Mouse (Mus musculus): ENCODE measurements around the gene Ccdc155. TPM values are rescaled to one million over a fixed set of nuclear protein-coding genes. Genes with fewer than 3 reads are reported as not detected.

Ccdc155 gene
- total RNA-seq, 2 experiments from 2014 or later = not detected

DNA sequence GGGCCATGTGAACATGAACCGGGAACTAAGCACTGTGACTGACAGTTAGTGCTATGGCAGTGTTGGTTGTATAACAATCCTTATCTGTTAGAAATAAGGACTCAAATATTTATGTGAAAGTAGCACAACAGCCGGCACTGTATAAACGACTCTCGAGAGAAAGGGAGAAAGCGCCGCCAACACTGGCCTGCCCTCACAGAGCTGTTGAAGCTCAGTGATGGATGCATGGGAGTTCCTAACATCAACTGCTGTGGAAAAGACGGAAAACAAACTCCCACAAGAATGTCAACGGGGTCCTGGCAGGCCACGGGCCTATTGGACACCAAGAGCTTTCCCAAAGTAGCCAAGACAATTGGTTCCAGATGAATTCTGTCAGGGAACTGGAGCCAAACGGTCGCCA is 53.4 kb downstream of the Ccdc155 start:
- intact Hi-C loops (cut with DNase I) = no loop called here
- peak; percentile 46 to 51 for DNase-seq

DNA sequence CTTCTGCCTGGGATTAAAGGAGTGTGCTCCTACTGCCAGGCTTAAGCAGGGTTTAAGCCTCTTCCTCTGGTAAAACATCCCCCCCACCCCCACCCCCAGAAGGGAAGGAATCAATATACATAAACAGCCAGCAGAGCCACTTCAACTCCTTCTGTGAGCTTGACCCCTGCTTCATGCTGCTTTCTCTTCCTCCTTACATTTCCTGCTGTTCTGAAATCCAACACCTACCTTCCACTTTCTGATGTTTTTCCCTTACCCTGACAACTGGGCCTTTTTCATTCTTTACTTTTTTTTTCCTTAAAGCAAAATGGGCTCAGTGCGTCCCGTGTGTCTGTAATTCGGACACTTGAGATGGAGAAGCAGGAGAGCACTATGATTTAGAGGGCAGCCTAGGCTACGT is 54.4 kb downstream of the Ccdc155 start:
- intact Hi-C loops (cut with DNase I) = no loop called here
- DNase-seq = no peak

DNA sequence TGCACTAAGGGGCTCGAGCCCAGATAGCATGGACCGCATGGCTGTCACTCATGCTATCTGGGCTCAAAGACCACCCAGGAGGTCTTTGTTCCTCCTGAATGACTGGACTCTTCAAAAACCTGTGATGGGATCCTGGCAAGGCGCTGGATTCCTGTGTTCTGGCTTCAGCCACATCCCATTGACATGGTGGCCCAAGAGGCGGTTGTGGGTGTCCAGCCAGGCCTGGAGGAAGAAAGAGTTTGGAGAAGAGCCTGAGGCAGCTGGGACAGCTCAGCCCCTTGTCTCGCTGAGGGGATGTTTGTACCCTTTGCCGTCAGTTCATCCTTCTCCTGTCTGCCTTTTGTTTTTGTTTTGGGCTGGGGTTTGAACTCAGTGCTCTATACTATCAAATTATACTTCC is 55.1 kb downstream of the Ccdc155 start:
- DNase-seq = peak; percentile 57 to 66
- intact Hi-C loops (cut with DNase I) = no loop called here

DNA sequence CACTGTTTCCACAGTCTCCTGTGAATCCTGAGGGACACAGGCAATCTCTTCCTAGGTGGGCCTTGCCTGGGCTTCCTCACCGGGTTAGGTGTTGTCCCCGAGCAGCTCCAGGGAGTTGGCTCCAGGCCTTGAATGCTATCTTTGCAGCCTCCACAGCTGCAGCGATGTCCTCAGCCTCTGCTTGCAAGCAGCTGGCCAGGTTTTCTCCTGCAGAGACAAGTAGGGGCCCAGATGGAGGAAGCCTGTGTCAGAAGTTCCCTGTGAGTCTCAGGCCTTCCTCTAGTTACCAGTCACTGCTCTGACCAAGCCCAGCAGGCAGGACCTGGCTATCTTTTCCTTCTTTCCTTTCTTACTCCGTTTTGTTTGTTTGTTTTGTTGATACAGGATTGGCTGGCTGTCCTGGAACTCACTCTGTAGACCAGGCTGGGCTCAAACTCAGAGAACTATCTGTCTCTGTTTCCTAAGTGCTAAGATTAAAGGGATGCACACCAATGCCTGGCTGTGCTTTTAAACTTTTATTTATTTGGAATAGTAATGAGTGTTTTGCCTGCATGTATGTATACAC is 56.1 kb downstream of the Ccdc155 start:
- intact Hi-C loops (cut with DNase I) = no loop called here
- peak; percentile 46 to 51 for DNase-seq

DNA sequence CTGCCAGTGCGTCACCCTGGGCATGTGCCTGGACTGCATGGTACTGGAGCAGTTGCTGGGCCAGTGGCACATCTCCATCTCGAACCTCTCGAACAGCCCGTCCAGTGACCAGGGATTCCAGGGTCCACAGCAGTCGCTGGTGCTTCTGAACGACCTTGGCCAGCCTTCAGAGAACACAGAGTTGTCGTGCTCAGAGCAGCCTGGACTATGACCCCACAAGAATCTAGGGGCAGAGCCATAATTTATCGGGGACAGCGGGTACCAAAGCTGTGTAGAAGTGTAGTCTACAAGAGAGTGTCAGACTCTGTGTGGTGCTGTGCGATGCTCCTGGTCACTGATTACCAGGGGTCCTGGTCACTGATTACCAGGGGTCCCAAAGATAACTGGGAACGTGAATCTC is 56.8 kb downstream of the Ccdc155 start:
- intact Hi-C loops (cut with DNase I) = no loop called here
- no peak for DNase-seq

DNA sequence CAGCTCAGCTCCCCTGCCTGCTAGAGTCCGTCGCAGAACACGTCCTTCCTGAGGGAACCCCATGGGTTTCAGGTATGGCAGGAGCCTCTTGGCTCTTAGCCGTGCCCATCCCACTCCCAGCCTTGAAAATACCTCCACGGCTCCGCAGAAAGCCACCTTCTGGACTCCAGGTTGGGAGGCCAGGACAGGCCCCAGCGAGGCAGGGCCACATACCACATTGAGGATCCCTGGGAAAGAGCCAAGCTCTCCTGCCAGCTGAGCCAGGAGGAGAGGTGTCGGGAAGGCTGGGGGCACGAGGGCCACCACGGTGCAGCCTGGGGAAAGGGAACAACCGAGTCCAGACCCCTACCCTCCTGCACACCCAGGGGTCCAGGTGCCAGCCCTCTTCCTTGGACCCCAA is 57.4 kb downstream of the Ccdc155 start:
- no peak for DNase-seq
- intact Hi-C loops (cut with DNase I) = no loop called here

DNA sequence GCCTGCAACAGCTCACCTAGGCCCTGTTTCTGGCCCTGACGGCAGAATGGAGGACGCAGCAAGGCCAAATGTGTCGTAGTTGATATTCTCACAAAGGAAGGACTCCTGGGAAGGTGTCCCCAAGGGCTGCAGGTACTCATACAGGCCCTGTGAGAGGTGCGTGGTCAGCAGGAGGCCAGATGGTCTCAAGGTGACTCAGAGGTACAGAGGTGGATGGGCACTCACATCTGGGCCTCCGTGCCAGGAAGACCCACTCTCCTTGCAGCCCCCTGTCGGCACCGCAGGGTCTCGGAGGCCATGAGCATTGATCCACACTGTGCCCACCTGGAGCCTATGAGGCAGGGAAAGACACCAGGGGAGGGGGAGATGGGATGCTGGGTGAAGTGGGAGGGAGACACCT is 59.2 kb downstream of the Ccdc155 start:
- intact Hi-C loops (cut with DNase I) = no loop called here
- DNase-seq = no peak

DNA sequence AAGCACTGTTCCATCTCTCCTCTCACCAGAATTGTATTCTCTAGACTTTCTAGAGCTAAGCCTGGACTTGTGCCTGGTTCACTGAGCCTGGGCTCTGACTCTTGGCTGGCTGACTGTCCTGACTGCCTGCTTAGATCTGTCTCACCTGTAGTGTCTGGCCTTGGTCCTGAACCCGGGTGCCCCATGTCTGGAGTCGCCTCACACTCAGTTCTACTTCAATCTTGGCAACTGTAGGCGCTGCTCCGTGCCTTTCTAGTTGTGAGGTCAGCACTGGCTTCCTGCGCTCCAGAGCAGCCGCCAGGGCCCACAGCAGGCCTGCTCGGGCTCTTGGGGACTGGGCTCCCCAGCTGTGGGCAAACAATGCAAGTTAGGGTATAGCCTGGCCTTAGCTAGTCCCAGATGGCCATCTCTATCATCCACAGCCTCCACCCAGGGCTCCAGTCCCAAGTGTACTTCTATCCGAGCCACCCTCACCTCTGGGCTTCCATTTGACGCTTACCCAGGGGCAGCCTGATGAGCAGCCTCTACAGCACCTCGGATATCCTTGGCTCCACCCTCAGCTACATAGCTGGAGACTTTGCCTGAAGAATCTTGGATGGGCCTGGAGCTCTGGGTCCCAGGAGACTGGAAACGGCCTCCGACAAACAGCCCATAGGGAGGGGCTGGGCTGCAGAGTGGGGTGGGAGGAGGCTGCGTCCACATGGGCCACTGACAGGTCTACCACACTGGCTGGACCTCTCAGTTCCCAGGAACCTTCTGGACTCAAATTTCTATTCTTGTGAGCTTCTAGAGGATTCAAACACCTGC is 60.1 kb downstream of the Ccdc155 start:
- intact Hi-C loops (cut with DNase I) = no loop called here

DNA sequence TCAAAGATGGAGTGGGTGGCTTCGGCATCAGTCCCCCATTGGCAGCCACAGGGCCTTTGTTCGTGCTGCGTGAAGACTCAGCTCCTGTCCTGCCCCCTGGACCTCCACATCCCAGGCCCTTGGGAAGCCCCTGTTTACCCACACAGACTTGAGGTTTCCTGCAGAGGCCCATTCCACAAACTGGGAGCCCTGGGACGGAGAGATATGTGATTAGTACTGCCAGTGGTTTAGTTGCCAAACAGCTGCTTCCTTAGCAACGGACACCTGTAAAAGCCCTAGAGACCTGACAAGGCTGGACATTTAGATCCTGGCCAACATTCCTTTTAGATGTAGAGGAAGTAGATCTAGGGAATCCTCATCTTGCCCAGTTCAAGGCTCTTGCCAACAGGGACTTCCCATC is 62.8 kb downstream of the Ccdc155 start:
- no peak for DNase-seq
- intact Hi-C loops (cut with DNase I) = no loop called here

More for the DNA sequence above, 60.1 kb downstream of the Ccdc155 start:
- DNase-seq = peak; percentile 35 to 45

DNA sequence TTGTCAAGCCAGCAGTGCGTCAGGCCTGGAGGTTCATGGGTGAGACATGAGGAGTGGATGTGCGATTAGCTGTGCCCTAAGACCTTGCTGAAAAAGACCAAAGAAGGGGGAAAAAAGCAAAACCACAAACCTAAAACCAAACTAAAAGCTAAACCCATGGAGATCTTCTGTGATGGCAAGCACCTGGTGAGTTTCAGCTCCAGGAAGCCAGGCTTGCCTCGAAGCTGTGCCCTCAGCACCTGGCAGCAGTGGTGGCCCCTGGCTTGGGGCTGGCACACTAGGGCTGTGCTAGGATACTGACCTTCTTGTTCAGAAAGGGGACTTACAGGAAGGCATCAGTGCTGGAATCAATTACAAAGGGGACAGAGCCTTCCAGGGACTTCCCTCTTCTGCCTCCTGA is 63.4 kb downstream of the Ccdc155 start:
- intact Hi-C loops (cut with DNase I) = no loop called here
- DNase-seq = no peak

DNA sequence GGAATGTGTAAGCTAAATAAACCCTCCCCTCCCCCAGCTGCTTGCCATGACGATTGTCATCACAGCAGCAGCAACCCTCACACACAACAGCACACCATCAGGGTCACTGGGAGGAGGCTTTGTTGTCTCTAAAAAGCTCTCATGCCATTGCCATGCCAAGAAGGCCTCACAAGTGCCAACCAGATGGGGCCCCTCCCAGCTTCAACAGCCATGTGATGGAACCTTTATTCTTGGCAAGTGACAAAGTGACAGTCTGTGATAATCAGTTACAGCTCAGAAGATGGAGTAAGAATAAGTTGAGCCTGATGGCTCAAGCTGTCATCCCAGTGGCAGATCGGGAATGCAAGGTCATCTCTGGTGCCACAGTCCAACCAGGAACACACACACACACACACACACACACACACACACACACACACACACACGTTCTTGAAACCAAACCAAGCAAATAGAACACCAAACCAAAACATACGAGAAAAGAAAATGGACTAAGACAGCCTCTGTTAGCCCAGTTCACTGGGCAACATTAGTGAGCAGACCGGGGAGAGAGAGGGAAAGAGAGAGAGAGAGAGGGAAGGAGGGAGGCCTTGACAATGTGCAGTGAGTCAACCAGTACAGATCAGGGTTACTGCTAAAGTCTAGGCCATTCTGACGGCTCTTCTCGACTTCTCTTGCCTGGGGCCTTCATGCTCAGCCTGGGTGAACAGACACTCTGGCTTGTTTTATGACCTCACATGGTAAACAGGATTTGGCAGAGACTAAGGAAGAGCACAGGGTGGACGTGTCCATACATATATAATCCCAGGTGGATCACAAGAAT is 64.6 kb downstream of the Ccdc155 start:
- intact Hi-C loops (cut with DNase I) = no loop called here
- no peak for DNase-seq

DNA sequence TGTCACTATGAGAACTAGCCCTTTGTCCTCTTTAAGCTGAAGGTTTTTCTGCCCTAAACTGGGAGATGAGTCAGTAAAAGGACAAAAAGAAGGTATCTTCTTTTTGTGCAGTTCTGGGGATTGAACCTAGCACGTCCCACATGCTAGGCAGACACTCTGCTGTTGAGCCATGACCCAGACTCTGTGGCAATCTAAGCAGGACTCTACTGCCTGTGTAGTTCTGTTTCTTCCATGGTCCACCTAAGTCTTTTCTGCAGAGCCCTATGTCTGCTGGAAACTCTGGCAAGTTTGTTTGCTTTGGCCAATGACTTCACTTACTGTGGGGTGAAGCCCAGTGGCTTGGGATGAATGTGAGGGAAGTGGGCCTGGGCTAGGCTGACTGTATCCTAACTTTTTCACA is 66.3 kb downstream of the Ccdc155 start:
- intact Hi-C loops (cut with DNase I) = no loop called here

DNA sequence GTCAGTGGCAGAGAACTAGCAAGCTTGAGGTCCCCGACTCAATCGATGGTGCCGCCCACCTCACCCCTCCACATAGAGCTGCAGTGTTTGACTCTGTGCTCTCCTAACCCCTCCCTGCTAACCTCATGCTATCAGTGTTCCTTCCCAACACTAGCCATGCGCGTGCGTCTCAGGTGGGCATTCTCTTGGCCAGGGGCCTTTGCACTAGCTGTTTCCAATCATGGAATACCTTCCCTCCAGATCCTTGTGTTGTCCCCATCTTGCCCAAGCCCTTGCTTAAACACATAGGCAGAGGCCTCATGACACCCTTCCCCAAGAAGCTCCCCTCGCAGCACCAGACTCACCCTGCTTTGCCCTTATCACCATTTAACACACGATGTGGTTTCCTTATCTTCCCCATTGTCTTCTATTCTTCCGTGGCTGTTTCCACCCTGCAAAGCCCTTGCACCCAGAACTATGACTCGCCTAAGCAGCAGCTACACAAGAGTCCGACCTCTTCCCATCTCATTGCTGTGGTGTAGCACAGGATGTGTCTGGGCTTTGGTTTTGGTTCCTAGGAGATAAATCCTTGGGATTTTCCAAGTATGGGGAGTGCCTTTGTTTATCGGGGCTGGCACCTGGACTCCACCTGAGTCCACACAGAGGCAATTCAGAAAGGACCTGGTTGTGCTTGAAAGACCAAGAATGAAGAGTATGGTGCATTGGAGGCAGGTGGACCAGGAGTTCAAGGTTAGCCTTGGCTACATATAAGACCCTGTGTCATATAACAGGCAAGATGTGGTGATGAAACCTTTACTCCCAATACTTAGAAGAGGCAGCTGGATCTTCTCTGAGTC is 67.3 kb downstream of the Ccdc155 start:
- no peak for DNase-seq
- intact Hi-C loops (cut with DNase I) = no loop called here

More for the DNA sequence above, 66.3 kb downstream of the Ccdc155 start:
- no peak for DNase-seq

DNA sequence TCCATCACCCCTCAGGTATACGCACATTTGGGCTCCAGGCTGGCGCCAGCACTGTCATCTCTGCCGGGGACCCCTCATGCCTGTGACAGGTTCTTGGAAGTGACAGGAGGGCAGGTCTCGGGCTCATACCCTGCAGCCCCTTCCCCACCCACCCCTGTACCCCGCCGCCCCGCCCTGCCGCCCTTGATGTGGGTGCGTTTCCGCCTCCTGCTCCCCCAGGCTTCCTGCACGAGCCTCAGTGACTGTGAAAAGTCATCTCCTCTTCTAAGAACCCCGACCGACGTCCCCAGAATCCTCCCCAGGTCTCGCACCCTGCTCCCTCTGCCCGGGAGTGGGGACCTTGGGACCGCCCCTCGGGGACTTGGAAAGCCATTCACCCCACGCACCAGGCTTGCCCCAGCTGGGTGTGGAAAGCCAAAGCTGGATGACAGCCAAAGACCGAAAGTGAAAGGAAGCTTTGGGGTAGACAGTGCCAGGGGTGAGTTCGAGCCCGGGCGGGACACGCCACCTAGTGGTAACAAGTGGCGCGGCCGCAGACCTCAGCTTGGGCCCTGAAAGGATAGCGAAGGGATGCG is 68.6 kb downstream of the Ccdc155 start, which contains the start of the genes Gm45713 and Flt3l:
TSS of gene Gm45713 (minus strand) at position 239 of the 575 bp plus-strand sequence.
TSS of gene Flt3l (minus strand) at position 440 of the 575 bp plus-strand sequence.
- DNase-seq = peak; percentile 93 to 97
- intact Hi-C loops (cut with DNase I) = loop anchor here (1.0 kb wide), 1 partner anchor 56 kb away; no protein-coding TSS in a partner anchor

DNA sequence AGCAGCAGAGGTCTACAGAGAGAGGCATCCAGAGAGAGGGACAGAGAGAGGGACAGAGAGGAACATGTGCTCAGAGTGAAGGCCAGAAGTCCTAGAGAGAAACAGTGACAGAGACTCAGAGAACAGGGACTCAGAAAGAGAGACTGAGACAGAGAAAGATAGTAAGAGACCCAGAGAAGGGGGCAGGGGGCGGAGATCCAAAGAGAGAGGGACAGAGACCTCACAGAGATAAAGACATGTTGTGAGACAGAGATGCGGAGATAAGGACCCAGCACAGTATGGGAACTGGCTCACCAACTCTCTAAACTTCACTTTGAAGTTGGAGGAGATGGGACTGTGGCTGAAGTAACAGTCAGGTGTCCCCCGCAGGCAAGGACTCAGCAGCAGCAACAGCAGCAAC is 69.3 kb downstream of the Ccdc155 start:
- no peak for DNase-seq
- intact Hi-C loops (cut with DNase I) = no loop called here

DNA sequence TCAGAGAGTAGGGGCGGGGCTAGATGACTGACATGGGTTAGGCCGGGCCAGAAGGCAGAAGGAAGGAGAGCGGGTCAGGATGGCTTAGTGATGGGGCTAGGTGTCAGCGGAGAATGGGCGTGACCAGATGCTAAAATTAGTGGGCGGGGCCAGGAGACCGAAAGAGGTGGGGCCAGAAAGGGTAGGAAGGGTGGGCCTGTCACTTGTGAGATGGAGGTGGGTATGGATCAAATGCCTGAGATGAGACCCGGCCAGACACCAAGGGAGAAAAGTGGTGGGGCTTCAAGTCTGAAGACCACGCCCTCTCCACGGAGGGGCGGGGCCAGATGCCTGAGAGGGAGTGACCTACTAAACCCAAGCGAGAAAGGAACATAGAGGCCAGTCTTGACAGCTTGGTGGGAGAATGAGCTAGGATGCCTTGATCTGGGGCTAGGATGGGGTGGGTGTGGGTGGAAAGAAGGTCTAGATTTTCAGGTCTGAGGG is 70.1 kb downstream of the Ccdc155 start:
- DNase-seq = peak in 1 of 2 experiments; percentile 52

More for the DNA sequence above, 70.1 kb downstream of the Ccdc155 start:
- intact Hi-C loops (cut with DNase I) = loop anchor here (5.0 kb wide), 1 partner anchor 152 kb away; no protein-coding TSS in a partner anchor
